Mouse (Mus musculus) kidney, embryonic 15.5 days (tissue): ENCODE results near the gene Doc2g. TPM values are rescaled to one million over a fixed set of nuclear protein-coding genes. Genes with fewer than 3 reads are reported as not detected.
A peak's percentile ranks its signal among the peaks of the same experiment; 100 is the strongest.

Experiments used
- ATAC-seq: fragments of 200-750 bp; cut with Nextera tagmentation; replicated peaks from 2 replicates; pipeline ENCODE4 v1.8.0; 2017; ENCODE audit warnings: moderate TSS enrichment; ENCODE audit not compliant: low FRiP score
- H3K27ac ChIP-seq: fragments of 300-500 bp; sonication (generic); 2 replicates; pipeline ENCODE4 v1.5.1; 2015; ENCODE audit warnings: mild to moderate bottlenecking, inconsistent platforms
- H3K27me3 ChIP-seq: fragments of 300-500 bp; sonication (generic); 2 replicates; pipeline ENCODE4 v1.6.1; 2015; ENCODE audit warnings: inconsistent platforms
- H3K36me3 ChIP-seq: fragments of 300-500 bp; sonication (generic); 2 replicates; pipeline ENCODE4 v1.6.1; 2015; ENCODE audit warnings: inconsistent platforms
- H3K4me1 ChIP-seq: fragments of 300-500 bp; sonication (generic); 2 replicates; pipeline ENCODE4 v1.6.1; 2015; ENCODE audit warnings: inconsistent platforms
- H3K4me2 ChIP-seq: fragments of 300-500 bp; sonication (generic); 2 replicates; pipeline ENCODE4 v1.6.1; 2015; ENCODE audit warnings: moderate library complexity, mild to moderate bottlenecking, inconsistent platforms
- H3K4me3 ChIP-seq: fragments of 300-500 bp; sonication (generic); replicated peaks from 2 replicates; pipeline ENCODE4 v1.5.1; 2015; ENCODE audit warnings: mild to moderate bottlenecking, inconsistent platforms
- H3K9ac ChIP-seq: fragments of 300-500 bp; sonication (generic); 2 replicates; pipeline ENCODE4 v1.6.1; 2015; ENCODE audit warnings: mild to moderate bottlenecking, inconsistent platforms
- H3K9me3 ChIP-seq: fragments of 300-500 bp; sonication (generic); replicated peaks from 2 replicates; pipeline ENCODE4 v1.6.1; 2016; ENCODE audit warnings: inconsistent platforms
- WGBS: fragments of 180-500 bp; shearing (Covaris S2); methylation state at CpG from one replicate; pipeline ENCODE4 v1.1.7; 2015; ENCODE audit warnings: mixed read lengths; 5-methylcytosine and 5-hydroxymethylcytosine counted together
- polyA plus RNA-seq: library from polyadenylated mRNA; unstranded; fragments of >200 nt; fragmentation: Nextera tagmentation; extraction: Ambion mirVana; gene quantifications from 2 replicates; pipeline ENCODE4 v1.2.1, GENCODE M21; 2015

Gene Doc2g
- polyA plus RNA-seq, 1 experiment from 2014 or later: 5.1 TPM

DNA sequence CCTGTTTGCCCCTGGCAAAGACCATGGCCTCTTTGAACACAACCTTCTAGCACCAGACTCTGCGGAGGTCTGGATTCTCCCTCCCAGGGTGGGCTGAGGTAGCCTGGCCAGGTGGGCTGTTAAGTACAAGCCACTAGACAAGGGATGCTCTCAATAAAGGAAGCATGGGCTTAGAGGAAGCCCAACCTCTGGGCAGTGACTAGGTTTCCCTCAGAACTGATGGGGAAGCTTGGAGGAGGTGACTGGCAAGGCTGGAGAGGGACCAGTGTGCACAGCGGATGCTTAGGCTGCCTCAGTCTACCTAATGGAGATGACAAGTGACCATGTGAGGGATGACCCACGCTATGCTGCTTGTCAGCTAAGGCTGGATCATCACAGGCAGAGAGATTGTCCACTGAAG is 11.1 kb upstream of the Doc2g start:
- no peak overlapping the region for H3K4me2 ChIP-seq
- H3K4me3 ChIP-seq: no peak overlapping the region
- WGBS: 84% methylated on average over 3 of the region's 3 CpGs
- no peak overlapping the region for H3K9ac ChIP-seq
- H3K27me3 ChIP-seq: no peaks in the 10 kb centered on the region
- H3K9me3 ChIP-seq: no peaks in the 10 kb centered on the region
- H3K36me3 ChIP-seq: peaks cover 6% of the 10 kb centered on the region; the same call in 1 of the 2 replicates
- peaks cover 40% of the 10 kb centered on the region for H3K4me1 ChIP-seq
- ATAC-seq: no peak
- H3K27ac ChIP-seq: no peak overlapping the region

DNA sequence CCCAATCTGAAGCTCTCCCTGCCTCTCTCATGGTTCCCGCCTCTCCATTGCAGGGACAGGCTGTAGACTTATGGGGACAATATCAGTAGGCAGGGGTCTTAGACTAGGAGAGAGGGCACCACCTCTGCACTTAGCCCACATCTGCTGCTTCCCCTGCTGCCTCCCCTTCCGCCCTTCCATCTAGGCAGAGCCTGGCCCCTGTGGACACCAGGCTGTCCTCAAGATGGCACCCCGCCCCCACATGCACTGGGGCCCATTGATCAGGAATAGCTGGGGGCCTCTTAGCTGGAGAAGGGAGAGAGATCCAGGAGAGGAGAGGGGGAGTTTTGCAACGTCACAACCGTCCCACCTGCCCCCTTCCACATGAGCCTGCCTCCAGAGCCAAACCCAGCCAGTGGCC is 10.7 kb upstream of the Doc2g start, which contains the start of gene Tbx10:
Gene Tbx10, plus strand, starts transcription at position 337 of the 400 bp plus-strand sequence.
- peaks cover 6% of the 10 kb centered on the region; the same call in 1 of the 2 replicates for H3K36me3 ChIP-seq
- 58% methylated on average over 5 of the region's 5 CpGs for WGBS
- no peak for ATAC-seq

DNA sequence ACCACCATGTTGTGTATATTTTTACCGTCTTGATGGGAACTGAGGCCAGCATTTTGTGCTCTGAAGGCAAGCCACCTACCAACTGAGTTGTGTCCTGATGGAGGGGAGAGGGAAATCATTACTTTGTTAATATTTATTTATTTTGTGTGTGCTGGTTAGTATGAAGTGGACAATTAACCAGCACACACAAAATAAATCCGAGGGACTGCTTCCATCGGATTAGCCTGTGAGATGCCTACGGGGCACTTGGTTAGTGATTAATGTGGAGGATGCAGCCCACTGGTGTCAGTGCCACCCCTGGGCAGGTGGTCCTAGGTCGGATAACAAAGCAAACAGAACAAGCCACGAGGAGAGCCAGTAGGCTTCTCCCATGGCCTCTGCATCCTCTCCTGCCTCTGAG is 8.2 kb upstream of the Doc2g start:
- peaks cover 56% of the 10 kb centered on the region for H3K4me1 ChIP-seq
- no peak overlapping the region for H3K9ac ChIP-seq
- H3K36me3 ChIP-seq: no peaks in the 10 kb centered on the region
- H3K27me3 ChIP-seq: no peaks in the 10 kb centered on the region
- 37% methylated on average over 6 of the region's 6 CpGs for WGBS
- no peak overlapping the region for H3K4me3 ChIP-seq
- peak overlapping the region; percentile 59; the same call in 1 of the 2 replicates for H3K27ac ChIP-seq
- no peak for ATAC-seq
- H3K9me3 ChIP-seq: no peaks in the 10 kb centered on the region
- no peak overlapping the region for H3K4me2 ChIP-seq

More for the DNA sequence above, 10.7 kb upstream of the Doc2g start, which contains the start of gene Tbx10:
- Histone ChIP-seq H3K9ac (no peak within 1 kb of the TSS), H3K27me3 (no peaks in the 10 kb centered on the region), H3K27ac (no peak within 1 kb of the TSS), H3K4me2 (no peak within 1 kb of the TSS), H3K4me3 (no peak within 1 kb of the TSS), H3K4me1 (peaks cover 40% of the 10 kb centered on the region), H3K9me3 (no peaks in the 10 kb centered on the region)

DNA sequence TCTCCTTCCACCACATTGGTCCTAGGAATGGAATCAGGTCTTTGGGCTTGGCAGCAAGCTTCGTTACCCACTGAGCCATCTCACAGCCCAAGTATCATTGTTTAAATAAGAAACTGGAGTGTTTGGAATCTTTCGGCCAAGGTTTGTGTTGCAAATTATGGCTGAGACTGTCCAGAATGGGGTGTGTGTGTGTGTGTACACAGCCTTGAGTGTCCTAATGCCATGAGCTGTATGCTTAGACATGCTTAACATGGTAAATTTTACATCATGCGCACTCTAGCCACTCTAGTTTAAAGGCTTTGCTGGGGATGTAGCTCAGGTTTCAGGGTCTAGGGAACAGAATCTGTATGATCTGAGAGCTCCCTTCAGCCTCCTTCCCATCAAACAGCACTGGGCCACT is 7.6 kb upstream of the Doc2g start:
- H3K4me3 ChIP-seq: no peak overlapping the region
- no peaks in the 10 kb centered on the region for H3K36me3 ChIP-seq
- ATAC-seq: no peak
- peaks cover 56% of the 10 kb centered on the region for H3K4me1 ChIP-seq
- no peak overlapping the region for H3K4me2 ChIP-seq
- no peaks in the 10 kb centered on the region for H3K27me3 ChIP-seq
- peak overlapping the region; percentile 59 for H3K27ac ChIP-seq
- no peak overlapping the region for H3K9ac ChIP-seq
- H3K9me3 ChIP-seq: no peaks in the 10 kb centered on the region
- WGBS: 60% methylated on average over 3 of the region's 3 CpGs

DNA sequence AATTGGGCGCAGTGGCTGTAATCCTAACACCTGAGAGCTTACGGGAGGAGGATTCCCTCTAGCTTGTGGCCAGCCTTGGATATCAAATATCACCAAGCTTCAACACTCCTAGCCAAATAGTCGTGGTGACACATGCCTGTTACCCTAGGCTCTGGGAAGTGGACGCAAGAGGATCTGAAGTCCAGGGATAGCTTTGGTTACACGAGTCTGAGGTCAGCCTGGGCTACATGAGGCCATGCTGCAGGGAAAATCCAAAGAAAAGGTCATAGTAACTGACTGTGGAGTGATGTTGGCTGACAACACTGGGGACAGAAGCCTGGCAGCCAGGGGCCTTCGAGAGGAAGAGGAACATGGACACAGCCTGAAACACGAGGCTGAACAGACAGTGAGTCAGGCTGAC is 7.0 kb upstream of the Doc2g start:
- no peaks in the 10 kb centered on the region for H3K9me3 ChIP-seq
- H3K4me1 ChIP-seq: peaks cover 54% of the 10 kb centered on the region
- H3K36me3 ChIP-seq: no peaks in the 10 kb centered on the region
- 45% methylated on average over 7 of the region's 7 CpGs for WGBS
- H3K27ac ChIP-seq: peak overlapping the region; percentile 59; the same call in 1 of the 2 replicates
- no peak overlapping the region for H3K9ac ChIP-seq
- no peak overlapping the region for H3K4me3 ChIP-seq
- no peaks in the 10 kb centered on the region for H3K27me3 ChIP-seq
- H3K4me2 ChIP-seq: no peak overlapping the region
- no peak for ATAC-seq

DNA sequence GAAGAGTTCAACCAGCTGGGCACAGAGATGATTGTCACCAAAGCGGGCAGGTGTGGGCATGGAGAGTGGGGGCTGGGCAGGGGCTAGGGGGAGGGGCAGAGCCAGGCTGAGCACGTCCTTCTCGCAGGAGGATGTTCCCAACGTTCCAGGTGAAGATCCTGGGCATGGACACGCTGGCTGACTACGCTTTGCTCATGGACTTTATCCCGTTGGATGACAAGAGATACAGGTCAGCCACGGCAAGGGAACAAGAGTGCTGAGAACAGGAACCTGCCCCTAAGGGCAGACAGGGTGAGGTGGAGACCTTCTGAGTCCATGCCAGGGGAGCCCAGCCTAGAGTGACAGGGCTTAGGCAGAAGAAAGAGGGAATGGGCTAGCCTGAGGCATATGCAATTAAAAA is 6.4 kb upstream of the Doc2g start:
- Histone ChIP-seq H3K9ac (no peak overlapping the region), H3K4me2 (no peak overlapping the region), H3K4me3 (no peak overlapping the region), H3K4me1 (peaks cover 60% of the 10 kb centered on the region), H3K27me3 (no peaks in the 10 kb centered on the region), H3K9me3 (no peaks in the 10 kb centered on the region), H3K36me3 (no peaks in the 10 kb centered on the region), H3K27ac (0 out of 2 replicates have a peak overlapping the region, but pooled peaks have one; percentile 59)
- 76% methylated on average over 8 of the region's 8 CpGs for WGBS
- ATAC-seq: no peak

DNA sequence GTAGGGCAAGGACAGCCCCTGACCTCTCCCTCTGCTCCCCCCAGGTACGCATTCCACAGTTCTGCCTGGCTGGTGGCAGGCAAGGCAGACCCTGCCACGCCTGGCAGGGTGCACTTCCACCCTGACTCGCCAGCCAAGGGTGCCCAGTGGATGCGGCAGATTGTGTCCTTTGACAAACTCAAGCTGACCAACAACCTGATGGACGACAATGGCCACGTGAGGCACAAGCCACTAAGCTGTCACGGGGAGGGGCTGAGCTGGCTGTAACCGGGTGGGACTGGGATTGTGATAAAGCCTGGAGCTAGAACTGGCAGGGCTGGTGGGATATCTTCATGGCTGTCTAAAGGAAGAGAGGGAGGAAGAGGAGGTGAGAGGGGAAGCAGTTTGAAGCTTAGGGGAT is 5.9 kb upstream of the Doc2g start:
- no peak for ATAC-seq
- Histone ChIP-seq H3K4me2 (no peak overlapping the region), H3K4me1 (peaks cover 64% of the 10 kb centered on the region), H3K9me3 (no peaks in the 10 kb centered on the region), H3K4me3 (no peak overlapping the region), H3K27me3 (no peaks in the 10 kb centered on the region), H3K36me3 (no peaks in the 10 kb centered on the region), H3K27ac (no peak overlapping the region), H3K9ac (no peak overlapping the region)
- 42% methylated on average over 8 of the region's 8 CpGs for WGBS

DNA sequence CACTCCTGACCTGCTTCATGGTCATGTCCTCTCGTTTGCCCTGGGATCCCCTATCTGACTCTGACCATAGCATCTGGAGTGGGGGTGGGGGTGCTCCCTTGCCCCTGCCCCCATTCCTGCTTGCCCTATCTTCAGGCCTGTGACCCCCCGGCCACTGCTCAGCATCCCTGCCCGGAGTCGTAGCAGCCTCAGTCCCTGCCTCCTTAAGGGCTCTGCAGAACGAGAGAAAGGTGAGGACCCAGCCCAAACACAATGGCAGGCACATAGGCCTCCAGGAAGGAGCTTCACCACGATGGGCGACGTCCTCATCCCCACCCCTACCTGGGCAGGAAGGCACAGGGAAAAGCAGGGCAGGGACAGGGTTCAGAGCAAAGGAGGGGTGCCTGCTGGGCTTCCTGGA is 4.8 kb upstream of the Doc2g start:
- Histone ChIP-seq H3K36me3 (no peaks in the 10 kb centered on the region), H3K27me3 (no peaks in the 10 kb centered on the region), H3K4me3 (no peak overlapping the region), H3K27ac (no peak overlapping the region), H3K4me1 (peaks cover 64% of the 10 kb centered on the region), H3K4me2 (no peak overlapping the region), H3K9me3 (no peaks in the 10 kb centered on the region), H3K9ac (no peak overlapping the region)
- WGBS: 64% methylated on average over 8 of the region's 8 CpGs
- no peak for ATAC-seq

DNA sequence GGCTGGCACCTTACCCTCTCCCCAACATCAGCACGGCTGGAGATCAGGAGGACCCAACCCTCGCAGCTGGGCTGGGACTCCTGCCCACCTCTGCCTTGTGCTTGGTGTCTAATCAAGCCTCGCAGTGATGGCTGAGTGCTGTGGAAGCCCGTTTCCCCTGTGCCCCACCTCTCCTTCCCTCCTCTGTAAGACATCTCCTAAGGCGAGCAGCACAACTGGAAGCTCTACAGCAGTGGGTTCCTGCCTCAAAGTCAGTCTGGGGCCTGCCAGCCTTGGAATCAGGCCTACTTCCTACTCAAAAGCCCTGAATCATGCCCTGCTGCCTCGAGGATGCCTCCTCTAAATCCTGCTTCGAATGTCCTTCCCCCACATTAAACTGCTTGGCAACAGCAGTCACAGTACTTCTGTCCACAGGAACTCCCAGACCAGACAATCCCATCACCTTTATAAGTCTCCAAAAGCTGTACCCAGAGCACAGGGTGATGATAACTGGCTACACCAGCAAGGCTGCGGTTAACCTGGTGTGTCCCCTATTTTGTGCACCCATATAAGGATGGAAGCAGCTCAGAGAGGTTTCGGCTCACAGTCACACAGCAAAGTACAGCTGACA is 3.9 kb upstream of the Doc2g start:
- Histone ChIP-seq H3K4me1 (peaks cover 64% of the 10 kb centered on the region), H3K9me3 (no peaks in the 10 kb centered on the region), H3K27ac (peak overlapping the region; percentile 98; the same call in 1 of the 2 replicates), H3K27me3 (no peaks in the 10 kb centered on the region), H3K4me2 (peak overlapping the region; percentile 89), H3K9ac (peak overlapping the region; percentile 46; the same call in 1 of the 2 replicates), H3K36me3 (no peaks in the 10 kb centered on the region), H3K4me3 (peak overlapping the region; percentile 74)
- 77% methylated on average over 9 of the region's 9 CpGs for WGBS
- ATAC-seq: no peak

DNA sequence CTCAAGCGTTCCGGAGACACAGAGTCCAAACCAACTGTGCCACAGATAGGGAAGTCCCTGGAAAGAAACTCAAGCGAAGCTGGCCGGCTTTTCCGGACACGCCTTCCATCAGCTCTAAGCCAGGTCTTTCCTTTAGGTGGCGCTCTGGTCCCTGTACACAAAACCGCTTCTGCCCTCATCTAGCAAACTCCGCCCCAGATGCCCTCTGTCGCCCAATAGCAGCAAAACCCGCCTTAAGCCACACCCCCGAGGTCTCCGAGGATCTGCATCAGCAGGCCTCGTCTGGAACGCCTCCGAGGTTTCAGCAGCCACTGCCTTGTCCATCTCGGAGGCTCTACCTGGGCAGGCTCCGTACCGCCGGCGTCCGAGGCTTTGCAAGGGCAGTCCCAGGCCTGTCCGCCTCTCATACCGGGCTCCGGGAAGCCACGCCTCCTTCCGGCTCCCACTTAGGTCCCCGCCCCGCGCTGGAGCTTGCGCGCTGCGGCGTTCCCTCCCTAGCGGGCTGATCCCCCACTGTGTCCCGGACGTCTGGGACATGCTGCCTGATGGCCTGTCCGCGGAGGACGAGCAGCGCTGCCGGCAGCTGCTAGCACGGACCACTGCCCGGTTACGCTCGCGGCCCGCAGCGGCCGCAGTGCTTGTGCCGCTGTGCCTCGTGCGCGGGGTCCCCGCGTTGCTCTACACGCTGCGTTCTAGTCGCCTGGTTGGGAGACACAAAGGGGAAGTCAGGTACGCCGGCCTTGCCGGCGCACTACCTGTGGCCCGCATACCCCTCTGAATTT is 2.8 kb upstream of the Doc2g start, which contains the start of the genes Nudt8 and Gm49405:
Gene Nudt8, plus strand, starts transcription at position 462 of the 782 bp plus-strand sequence.
Gene Gm49405, plus strand, starts transcription at position 508 of the 782 bp plus-strand sequence.
- Histone ChIP-seq H3K9me3 (no peaks in the 10 kb centered on the region), H3K36me3 (peaks cover 8% of the 10 kb centered on the region), H3K27me3 (no peaks in the 10 kb centered on the region), H3K4me3 (peak within 1 kb of the TSS; percentile 74), H3K4me2 (peak within 1 kb of the TSS; percentile 89), H3K4me1 (peaks cover 58% of the 10 kb centered on the region), H3K27ac (peak within 1 kb of the TSS; percentile 98), H3K9ac (peak within 1 kb of the TSS; percentile 80)
- peak; percentile 92 for ATAC-seq
- under 1% methylated on average over 64 of the region's 64 CpGs for WGBS

DNA sequence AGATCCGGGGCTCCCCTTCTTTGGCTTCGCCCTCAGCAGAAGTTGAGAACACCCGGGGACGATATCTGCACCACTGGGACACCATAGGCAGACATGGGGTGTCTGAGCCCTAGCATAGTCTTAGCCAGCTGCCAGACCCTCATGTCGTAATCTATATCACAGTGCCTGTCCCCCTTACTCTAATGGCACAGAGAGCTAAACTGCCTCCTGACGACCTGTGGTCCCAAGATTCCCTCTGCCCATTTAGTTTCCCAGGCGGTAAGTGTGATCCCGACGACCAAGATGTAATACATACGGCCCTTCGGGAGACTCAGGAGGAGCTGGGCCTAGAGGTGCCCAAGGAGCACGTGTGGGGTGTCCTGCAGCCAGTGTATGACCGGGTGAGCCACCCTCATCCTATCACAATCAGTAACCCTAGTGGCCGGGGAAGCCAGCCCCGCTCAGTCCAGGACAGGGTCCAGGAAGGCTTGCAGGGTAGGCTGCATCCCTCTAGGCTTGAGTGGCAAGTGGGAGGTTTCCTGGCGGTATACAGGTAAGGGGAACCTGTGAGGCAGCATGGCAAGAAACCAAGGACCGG is 2.1 kb upstream of the Doc2g start:
- peak overlapping the region; percentile 98 for H3K27ac ChIP-seq
- H3K9me3 ChIP-seq: no peaks in the 10 kb centered on the region
- peaks cover 14% of the 10 kb centered on the region for H3K36me3 ChIP-seq
- peak; percentile 13; the same call in 1 of the 2 replicates for ATAC-seq
- H3K9ac ChIP-seq: peak overlapping the region; percentile 80
- WGBS: 11% methylated on average over 17 of the region's 17 CpGs
- H3K4me2 ChIP-seq: peak overlapping the region; percentile 89
- no peaks in the 10 kb centered on the region for H3K27me3 ChIP-seq
- peaks cover 51% of the 10 kb centered on the region for H3K4me1 ChIP-seq
- peak overlapping the region; percentile 74 for H3K4me3 ChIP-seq

DNA sequence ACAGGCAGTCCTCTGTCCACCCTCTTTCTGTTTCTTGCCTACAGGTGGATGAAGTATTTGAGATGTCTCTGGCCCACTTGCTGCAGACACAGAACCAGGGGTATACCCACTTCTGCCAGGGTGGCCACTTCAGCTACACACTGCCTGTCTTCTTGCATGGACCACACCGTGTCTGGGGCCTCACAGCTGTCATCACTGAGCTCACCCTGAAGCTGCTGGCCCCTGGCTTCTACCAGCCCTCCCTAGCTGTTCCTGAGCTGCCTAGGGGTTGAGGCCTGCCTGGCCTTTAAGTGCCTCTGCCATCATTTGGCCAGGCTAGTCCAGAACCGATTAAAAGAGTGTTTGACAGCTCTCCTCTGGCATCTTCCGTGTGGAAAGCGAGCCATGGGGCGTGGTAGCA is 1.4 kb upstream of the Doc2g start:
- Histone ChIP-seq H3K27ac (no peak overlapping the region), H3K4me1 (peaks cover 44% of the 10 kb centered on the region), H3K36me3 (peaks cover 21% of the 10 kb centered on the region), H3K4me3 (no peak overlapping the region), H3K4me2 (peak overlapping the region; percentile 89), H3K27me3 (no peaks in the 10 kb centered on the region), H3K9me3 (no peaks in the 10 kb centered on the region), H3K9ac (0 out of 2 replicates have a peak overlapping the region, but pooled peaks have one; percentile 80)
- WGBS: 74% methylated on average over 5 of the region's 5 CpGs
- no peak for ATAC-seq
